Mouse (Mus musculus) CD4-positive, CD25-positive, alpha-beta regulatory T cell, adult 4 months (primary cell): ENCODE data around the gene Lhx4. TPM values are rescaled to one million over a fixed set of nuclear protein-coding genes. Genes with fewer than 3 reads are reported as not detected.

ENCODE experiments used
- ATAC-seq: one replicate; pipeline ENCODE4 v1.8.0; 2017
- polyA plus RNA-seq, 2 experiments: library from polyadenylated mRNA; unstranded; fragments of 100-300 nt; shearing (Covaris generic); gene quantifications; one replicate each; pipeline ENCODE4 v1.2.1; 2017

Lhx4 gene
- polyA plus RNA-seq, 2 experiments from 2014 or later, result 0.19 TPM; not detected in 1

DNA sequence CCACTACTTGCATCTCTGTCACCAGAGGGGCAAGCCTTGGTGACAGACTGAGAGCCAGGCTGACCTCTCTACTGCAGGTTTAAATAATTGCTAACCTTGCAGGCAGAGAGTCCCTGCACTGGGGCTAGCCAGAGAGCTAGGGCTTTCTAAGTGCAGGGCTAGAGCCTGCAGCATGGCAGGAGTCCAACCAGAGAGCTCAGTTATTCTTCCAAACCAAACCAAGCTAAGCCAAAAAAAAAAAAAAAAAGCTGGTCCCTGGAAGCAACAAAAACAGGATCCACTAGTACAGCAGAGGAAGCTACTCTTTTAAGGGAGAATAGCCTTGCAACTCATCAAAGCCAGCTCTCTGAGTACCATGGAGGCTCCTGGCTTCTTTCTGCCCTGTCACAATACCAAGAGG lies 50.6 kb downstream of the Lhx4 start:
- ATAC-seq, result no peak

DNA sequence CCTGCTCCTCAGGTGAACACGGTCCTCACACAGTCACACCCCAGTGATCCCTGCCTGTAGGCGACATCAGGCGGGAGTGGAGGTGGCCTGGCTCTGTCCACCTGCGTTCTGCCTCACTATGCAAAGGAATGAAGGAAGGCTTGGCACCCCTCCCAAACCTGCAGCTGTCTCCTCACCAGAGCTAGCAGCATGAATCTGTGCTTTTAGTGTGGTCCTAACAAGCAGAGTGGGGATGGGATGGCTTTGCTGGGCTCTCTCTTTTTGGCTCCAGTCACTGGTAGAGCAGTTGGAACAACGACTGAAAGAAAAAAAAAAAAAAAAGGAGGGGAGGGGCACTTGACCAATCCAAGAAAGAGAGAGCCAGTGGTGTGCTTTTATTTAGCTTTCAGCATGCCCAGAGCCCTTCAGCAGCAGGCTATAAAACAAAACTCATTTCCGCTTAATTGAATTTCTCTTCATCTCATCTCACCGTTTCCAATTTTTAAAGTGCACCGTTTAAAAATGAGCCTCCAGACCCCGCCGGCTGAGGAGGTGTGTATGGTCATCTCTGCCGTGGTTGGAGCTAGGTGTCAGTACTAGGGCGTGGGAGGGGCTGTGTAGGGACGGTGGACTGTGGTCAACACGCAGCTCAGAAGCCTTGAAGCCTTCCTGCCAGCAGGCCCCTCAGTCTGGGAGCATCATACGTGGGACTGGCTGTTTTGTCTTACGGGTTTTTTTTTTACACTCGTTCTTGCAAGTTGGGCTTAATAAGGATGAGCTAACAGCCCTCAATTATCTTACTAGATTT lies 52.9 kb downstream of the Lhx4 start:
- no peak for ATAC-seq

DNA sequence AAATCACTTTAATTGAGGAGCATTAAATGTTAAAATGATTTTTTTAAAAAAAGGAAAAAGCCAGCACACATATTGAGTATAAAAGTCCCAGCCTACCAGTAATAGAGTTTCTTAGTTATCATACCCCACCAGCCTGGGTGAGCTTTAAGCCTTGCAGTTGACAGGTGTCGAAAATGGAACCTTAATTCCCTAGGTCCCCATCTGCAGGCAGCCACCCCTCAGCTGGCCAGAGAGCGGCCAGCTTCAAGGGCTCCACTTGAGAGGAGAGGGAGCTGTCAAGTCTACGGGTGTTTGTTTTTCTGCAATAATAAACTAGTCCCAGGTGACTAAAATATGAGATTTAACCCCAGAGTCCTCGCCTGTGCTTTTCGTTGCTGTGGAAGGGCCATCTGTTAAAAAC lies 58.0 kb downstream of the Lhx4 start:
- ATAC-seq, result no peak

DNA sequence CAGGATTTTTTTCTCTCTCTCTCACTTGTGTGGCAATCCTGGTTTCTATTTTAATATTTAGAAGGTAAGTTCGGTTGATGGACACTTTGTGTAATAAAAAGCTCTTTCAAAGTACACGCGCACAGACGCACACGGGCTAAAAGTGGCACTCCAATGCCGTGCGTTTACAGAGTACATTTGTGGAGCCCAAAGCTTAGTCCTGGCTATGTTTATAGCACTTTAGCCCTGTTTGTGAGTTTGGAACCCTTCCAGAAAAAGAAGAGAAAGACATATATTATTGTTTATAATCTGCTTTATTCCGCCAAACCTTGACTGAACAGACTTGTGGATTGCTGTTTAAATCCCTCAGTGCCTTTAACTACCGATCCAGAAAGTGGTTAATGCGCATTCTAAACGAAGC lies 58.5 kb downstream of the Lhx4 start:
- no peak for ATAC-seq

DNA sequence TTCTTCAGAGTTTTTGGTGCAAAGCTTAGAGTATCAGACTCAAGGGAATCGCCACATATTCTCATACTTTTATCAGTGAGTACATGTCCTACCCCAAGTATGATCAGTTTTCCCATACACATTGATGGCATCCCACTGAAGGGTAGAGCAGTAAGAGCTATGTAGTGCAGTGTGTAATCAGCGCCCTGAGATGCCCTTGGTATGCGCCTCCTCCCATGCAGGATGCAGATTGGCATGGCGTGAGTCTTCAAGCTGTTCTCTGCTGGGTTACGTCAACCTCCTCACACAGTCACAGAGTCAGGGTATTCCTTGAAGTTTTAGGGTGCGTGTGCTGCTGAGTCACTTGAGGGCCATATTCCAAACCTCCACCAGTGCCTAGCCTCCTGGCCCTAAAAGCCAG lies 59.3 kb downstream of the Lhx4 start:
- ATAC-seq, result no peak

DNA sequence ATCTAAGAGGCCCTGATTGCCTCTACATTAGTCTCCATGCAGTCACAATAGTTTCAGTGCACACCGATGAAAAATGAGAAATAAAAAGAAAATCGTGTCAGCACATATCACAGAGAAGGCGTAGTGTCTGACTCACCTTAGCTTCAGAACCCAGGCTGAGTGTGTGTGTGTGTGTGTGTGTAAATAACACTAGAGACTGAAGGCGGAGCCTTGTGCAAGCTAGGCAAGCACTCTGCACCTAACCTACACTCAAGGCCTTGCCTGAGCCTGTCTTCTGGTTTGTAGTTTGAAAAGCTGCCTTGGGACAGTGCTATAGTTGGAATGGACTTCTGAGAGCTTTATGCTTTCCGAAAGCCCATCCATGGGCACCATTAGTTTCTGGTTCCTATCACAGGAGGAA lies 61.9 kb downstream of the Lhx4 start:
- ATAC-seq, result no peak

DNA sequence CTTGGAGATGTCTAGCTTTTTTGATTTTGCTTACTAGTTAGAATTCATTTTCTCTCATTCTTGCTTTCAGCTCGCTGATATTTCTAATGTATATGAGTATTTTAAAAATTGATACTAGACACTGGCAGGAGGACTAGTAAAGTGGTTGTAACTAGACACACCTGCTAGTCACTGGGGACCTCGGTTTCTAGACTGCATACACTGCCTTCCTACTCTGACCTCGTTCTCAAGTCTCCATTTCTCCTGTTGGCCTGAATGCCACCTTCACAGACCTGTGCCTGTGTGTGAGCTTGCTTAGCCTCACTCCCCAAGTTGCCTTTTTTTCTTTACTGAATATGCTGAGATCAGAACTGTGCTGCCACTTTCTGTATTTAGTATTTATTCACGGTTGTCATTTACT lies 62.3 kb downstream of the Lhx4 start:
- no peak for ATAC-seq

DNA sequence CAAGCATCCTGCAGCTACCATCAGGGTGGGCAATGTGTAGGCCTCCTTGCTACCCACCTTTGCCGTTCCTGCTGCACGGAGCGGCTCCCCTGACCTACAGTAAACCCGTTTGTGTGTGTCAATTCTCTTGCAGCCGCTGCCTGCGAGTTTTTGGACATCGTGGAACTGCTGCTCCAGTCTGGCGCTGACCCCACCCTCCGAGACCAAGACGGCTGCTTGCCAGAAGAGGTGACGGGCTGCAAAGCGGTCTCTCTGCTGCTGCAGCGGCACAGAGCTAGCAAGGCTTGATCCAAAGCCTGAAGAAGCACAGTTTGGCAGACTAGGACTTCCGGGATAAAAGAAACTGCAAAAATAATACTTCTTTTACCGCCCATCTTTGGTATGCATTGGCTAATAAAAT lies 64.7 kb downstream of the Lhx4 start:
- no peak for ATAC-seq

DNA sequence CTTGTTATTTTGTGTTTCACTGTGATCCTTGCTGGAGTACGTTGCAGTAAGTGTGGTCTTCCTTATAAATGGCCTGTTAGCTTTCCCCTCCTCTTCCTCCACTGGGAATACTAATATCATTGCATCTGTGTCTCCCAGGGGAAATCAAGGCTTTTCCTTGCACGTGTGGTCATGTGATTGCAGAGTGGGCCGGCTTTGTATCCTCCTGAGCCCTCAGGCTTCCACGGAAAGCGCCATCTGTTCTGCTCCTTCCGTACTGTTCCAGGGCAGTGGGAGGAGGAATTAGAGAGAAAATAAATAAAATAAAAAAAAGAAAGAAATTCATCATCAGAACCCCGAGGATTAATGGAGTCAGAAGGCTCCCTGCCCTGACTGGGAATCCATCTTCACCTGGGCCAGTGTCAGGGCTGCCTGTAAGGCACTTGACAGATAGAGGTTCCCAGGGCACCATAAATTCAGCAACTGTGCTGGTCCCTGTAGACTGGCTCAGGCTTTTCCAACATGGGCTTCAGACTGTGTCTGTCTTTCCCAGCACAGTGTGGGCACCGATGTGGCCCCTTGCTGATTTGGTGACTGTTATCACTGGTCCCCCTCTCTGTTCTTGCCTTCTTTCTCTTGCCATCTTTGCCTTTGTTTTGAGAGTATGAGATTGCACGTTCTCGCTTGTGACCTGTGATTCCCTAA lies 70.2 kb downstream of the Lhx4 start:
- ATAC-seq, result no peak

DNA sequence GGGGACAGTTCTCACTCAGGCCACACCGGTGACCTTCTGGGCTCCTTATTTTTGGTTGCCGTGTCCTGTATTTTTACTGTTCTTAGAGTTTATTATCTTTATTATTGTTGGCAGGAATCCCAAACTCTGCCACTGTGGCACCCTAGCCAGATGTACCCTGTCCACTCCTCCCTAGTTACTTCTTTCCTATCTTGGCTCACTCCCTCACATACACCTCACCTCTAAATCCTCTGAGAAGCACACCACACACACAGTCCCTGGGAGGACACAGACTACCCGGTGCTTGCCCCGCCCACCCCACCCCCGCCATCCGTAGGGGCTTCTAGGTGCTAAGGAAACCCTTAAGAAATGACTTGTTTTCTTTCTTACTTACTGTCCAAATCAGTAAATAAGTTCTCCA lies 75.9 kb downstream of the Lhx4 start:
- ATAC-seq, result no peak

DNA sequence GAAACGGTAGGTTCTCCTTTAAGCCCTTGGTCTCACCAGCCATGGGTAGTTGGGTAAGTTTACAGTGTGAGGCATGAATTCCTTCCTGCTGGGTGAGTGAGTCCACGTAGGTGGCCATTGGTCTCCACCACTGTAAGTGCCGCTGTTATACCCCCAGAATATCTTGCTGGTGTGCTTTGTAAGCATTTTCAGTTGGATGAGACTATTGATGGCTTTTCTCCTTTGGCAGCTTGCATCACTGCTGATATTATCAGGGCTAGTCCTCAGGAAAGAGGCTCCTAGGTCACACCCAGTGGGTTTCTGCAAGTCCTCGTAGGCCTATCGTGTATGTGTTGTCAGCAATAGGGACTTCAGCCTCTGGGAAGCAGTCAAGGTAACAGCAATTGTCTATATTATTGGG lies 87.5 kb downstream of the Lhx4 start:
- no peak for ATAC-seq

DNA sequence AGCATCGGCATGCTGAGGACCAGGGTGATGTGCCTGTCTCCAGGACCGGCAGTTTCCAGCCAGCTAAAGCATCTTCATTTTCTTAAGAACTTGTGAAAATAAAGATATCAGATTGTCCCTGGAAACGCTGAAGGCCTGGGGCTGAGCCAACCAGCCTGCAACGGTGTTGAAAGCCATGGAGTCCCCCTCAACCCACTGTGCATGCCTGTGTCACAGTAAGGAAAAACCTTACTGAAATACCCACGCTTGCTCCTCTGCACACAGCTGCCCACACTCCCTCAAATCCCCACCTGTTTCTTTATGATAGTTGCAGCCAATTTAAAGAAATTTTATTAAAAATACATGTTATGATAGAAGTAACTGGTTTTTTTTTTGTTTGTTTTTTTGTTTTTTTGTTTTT lies 95.2 kb downstream of the Lhx4 start:
- no peak for ATAC-seq

DNA sequence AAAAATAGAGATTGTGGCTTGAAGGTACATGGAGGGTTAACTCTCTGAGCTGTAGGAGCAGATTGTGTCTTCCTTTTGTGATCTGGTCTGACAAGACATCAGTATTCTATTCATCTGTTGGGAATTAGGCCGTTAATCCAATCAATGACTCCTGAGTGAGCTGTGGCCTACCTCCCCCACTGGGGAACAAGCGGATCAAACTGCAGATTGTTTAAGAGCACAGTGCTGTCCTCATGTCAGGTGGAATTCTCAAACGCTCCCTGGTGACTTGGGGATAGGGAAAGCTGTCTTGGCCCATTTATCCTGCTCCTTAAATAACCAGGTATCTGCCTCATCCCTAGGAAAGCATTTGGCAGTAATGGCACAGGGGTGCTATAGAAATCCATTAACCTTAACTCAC lies 96.5 kb downstream of the Lhx4 start:
- ATAC-seq, result no peak

DNA sequence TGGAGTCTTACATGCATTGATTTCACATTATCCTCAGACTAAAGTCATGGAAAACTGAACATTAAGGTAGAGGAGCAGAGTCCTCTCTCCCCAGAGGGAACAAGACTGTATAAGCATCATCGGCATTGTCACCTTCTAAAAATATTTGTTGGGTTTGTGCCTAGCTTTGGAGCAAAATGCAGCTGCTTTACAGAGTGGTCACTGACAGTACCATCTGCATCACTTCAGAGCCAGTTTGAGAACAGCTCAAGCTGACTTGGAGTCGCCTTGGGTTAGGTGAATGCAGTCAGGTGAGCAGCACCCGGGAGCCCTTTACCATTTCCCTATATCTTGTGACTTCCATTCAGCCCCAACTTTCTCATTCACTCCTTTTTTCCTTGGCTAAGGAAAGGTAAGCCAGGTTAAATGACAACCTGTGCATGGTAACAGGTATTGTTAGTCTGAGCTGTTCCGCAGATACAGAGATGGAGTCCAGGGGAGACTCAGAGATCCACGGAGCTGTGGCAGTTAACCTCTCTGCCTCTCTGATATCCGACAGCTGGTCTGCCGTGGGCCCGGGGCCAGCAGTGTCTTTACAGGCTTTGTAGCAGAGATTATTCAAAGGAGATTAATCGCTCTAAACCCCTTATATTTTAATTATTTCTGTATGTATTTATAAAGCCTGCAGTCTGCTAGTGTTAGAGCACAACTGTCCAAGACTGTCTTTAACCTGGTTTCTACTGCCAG lies 101.2 kb downstream of the Lhx4 start:
- no peak for ATAC-seq

Other genes starting within 250 kb of the Lhx4 start
- 10 to 100 TPM in 1 of 2 experiments, 1 to 10 TPM in 1; 3.2 to 13.0 TPM for gene Acbd6, start 193.6 kb downstream of the Lhx4 start, polyA plus RNA-seq
- 10 to 100 TPM; 38.9 to 83.5 TPM for gene Qsox1, start 61.2 kb upstream of the Lhx4 start, polyA plus RNA-seq
- gene Cep350, start 221.6 kb upstream of the Lhx4 start, polyA plus RNA-seq, result 10 to 100 TPM in 1 of 2 experiments, 1 to 10 TPM in 1; 8.1 to 14.1 TPM